Mouse (Mus musculus) c-Kit-negative CD71-positive TER-119-positive erythroid progenitor cells, embryonic 14.5 days (primary cell): ENCODE measurements around the gene Olfr106-ps.

Source experiments
- DNase-seq: peaks from one replicate; pipeline ENCODE4 v3.0.0-alpha.2; 2013; ENCODE audit warnings: low read depth, low spot score

Olfr106-ps gene

DNA sequence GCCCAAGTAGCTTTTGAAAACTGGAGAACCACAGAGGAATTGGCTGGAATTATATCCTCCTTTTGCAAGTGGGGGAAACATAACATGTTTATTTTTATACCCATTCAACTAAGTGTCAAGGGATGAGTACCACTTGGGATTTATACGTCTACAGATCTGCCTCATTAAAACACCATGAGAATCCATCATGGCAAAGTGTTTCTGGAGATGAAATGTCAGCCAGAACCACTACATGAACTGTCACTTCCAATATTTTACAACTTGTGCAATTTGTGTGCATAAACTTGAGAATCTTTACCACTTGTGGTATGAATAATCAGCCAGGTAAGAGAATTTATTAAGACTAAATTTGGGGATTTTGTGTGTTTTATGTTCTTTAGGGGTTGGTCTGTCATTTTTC, at the start of gene Olfr106-ps:
Olfr106-ps (plus strand) TSS at position 301 of the 400 bp plus-strand sequence.
- no peak for DNase-seq

DNA sequence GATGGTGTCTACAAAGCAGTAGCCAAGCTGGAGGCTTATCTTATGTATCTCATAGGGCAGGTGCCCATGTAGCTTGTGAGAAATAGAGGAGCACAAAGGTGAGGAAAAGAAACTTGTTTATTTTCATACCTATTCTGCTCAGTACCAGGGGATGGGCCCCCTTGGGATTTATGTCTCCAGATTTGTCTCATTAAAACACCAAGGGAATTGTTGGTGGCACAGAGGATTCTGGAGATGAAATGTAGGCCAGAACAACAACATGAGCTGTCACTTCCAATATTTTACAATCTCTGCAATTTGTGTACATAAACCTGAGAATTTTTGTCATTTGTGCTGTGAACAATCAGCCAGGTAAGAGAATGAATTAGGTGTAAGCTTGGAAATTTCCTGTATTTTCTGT, 30.9 kb upstream of the Olfr106-ps start, which contains the start of gene Olfr104-ps:
Olfr104-ps (plus strand) TSS at position 301 of the 400 bp plus-strand sequence.
- no peak for DNase-seq

GRCm38 (mm10) chr17:37378733-37379132, 11.5 kb upstream of the Olfr106-ps start, which contains the start of gene Olfr105-ps:
Gene Olfr105-ps, plus strand, starts transcription at chr17:37379033.
- no peak for DNase-seq

- DNase-seq, result no peak
Observed at GRCm38 (mm10) chr17:37398926-37399325, 8.7 kb downstream of the Olfr106-ps start, which contains the start of gene Olfr107. Gene Olfr107, plus strand, starts transcription at chr17:37399226.

- DNase-seq, result no peak
Observed at GRCm38 (mm10) chr17:37413380-37413779, 23.2 kb downstream of the Olfr106-ps start.

DNA sequence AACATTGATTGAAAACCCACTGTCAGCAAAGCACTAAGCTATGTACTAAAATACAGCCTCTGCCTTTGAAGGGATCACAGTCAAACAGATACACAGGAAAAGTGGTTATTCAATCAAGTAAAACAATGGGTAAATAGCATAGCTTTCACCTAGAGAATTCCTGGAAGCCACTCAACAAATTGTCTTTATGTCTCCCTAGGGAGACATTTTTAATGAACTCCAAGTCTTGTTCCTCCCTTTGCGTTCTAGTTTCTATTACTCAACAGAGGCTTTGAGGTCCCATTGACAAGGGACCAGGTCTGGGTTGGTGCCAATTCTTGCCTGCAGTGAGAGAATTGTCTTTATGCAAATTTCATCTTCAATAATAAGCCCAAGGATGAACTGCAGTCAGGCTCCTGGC, 55.0 kb downstream of the Olfr106-ps start, which contains the start of gene Olfr108:
Olfr108 (plus strand) TSS at position 301 of the 400 bp plus-strand sequence.
- no peak for DNase-seq
